Mouse (Mus musculus): ENCODE data around the gene Kirrel3. TPM values are rescaled to one million over a fixed set of nuclear protein-coding genes. Genes with fewer than 3 reads are reported as not detected.

Gene Kirrel3
- polyA plus RNA-seq, 1 experiment from 2014 or later = 5.3 TPM

DNA sequence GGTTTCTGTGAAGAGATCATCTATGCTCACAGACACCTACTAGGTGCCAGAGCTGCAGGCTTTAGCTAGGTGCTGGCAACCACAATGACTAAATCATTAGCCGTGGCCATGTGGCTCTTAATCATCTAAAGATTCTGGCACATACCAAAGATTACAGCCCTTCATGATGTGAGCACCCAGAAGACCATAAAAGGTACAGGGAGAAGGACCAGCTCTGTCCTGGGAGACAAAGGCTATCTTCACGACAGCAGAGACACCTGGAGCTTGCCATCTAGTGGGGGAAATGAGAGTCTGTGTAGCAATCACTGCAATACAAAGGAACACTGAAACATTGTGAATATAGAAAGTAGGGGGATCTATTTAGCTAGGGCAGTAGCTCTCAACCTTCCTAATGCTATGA lies 262.3 kb downstream of the Kirrel3 start:
- no peaks in the 10 kb centered on the region for H3K9me3 ChIP-seq (ENCODE audit: control insufficient read depth, low read length)
- DNase-seq (ENCODE audit: low spot score) = no peak
- ATAC-seq (replicated peaks; ENCODE audit: low FRiP score) = no peak
- no peaks in the 10 kb centered on the region for H3K4me1 ChIP-seq (replicated peaks; ENCODE audit: control insufficient read depth, insufficient read depth, low read length)
- WGBS = 45% methylated on average over 2 of the region's 2 CpGs
- no peaks in the 10 kb centered on the region for H3K36me3 ChIP-seq (ENCODE audit: control insufficient read depth, insufficient read depth, low read length)
- H3K27me3 ChIP-seq (ENCODE audit: control insufficient read depth, insufficient read depth, low read length) = no peaks in the 10 kb centered on the region
- H3K27ac ChIP-seq (ENCODE audit: low read depth, low read length) = no peak overlapping the region
- H3K9ac ChIP-seq (ENCODE audit: low read length) = no peak overlapping the region
- no peak overlapping the region for H3K4me3 ChIP-seq (ENCODE audit: low read depth, low read length)
- no peak overlapping the region for H3K4me2 ChIP-seq (ENCODE audit: low read depth, low read length, severe bottlenecking)

DNA sequence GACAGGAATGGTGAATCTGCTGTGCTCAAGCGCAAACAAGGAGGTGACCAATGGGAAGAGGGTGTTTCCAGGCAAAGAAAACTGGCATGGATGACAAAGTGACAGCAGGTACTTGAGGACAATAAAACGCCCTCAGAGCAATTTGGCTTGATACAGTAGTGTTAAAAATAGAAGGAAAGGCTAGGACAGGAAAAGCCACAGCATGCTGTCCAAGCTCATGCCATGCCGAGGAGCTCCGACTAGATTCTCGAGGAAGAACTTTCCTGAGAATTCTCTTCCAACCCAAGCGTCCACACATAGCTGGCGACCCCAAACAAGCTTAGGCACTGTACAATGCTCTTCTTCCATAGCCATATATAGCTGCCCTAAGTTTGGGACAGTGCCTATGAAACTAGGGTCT lies 263.5 kb downstream of the Kirrel3 start:
- no peak for ATAC-seq (replicated peaks; ENCODE audit: low FRiP score)
- Histone ChIP-seq H3K27me3 (ENCODE audit: control insufficient read depth, insufficient read depth, low read length) (no peaks in the 10 kb centered on the region), H3K4me3 (ENCODE audit: low read depth, low read length) (no peak overlapping the region), H3K4me2 (ENCODE audit: low read depth, low read length, severe bottlenecking) (no peak overlapping the region), H3K9ac (ENCODE audit: low read length) (no peak overlapping the region), H3K27ac (ENCODE audit: low read depth, low read length) (no peak overlapping the region), H3K9me3 (ENCODE audit: control insufficient read depth, low read length) (no peaks in the 10 kb centered on the region), H3K36me3 (ENCODE audit: control insufficient read depth, insufficient read depth, low read length) (no peaks in the 10 kb centered on the region), H3K4me1 (replicated peaks; ENCODE audit: control insufficient read depth, insufficient read depth, low read length) (no peaks in the 10 kb centered on the region)
- no peak for DNase-seq (ENCODE audit: low spot score)
- WGBS = 88% methylated on average over 7 of the region's 7 CpGs

DNA sequence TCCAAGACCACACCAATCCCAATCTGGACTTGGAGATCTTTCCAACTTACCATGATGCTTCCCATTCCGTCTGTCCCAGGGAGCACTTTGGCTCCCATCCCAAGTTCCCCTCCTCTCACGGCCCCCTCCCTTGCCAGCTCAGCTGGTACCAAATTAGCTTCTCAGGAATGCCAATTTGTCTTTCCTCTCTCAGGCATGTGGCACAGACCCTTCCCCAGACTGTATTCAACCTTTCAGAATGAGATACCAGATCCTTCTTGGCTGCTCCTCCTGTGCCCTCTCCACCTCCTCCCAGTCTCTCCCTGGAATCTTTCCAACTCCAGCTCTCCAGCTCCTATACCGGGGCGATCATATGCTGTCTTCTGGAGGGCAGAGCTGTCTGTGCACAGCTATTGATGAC lies 264.2 kb downstream of the Kirrel3 start:
- H3K4me3 ChIP-seq (ENCODE audit: low read depth, low read length) = no peak overlapping the region
- no peaks in the 10 kb centered on the region for H3K9me3 ChIP-seq (ENCODE audit: control insufficient read depth, low read length)
- ATAC-seq (replicated peaks; ENCODE audit: low FRiP score) = no peak
- H3K27me3 ChIP-seq (ENCODE audit: control insufficient read depth, insufficient read depth, low read length) = no peaks in the 10 kb centered on the region
- H3K9ac ChIP-seq (ENCODE audit: low read length) = no peak overlapping the region
- 0 out of 2 replicates have a peak, but pooled peaks cover 2% of the 10 kb centered on the region for H3K4me1 ChIP-seq (replicated peaks; ENCODE audit: control insufficient read depth, insufficient read depth, low read length)
- no peaks in the 10 kb centered on the region for H3K36me3 ChIP-seq (ENCODE audit: control insufficient read depth, insufficient read depth, low read length)
- 75% methylated on average over 4 of the region's 4 CpGs for WGBS
- no peak for DNase-seq (ENCODE audit: low spot score)
- no peak overlapping the region for H3K4me2 ChIP-seq (ENCODE audit: low read depth, low read length, severe bottlenecking)
- H3K27ac ChIP-seq (ENCODE audit: low read depth, low read length) = no peak overlapping the region

DNA sequence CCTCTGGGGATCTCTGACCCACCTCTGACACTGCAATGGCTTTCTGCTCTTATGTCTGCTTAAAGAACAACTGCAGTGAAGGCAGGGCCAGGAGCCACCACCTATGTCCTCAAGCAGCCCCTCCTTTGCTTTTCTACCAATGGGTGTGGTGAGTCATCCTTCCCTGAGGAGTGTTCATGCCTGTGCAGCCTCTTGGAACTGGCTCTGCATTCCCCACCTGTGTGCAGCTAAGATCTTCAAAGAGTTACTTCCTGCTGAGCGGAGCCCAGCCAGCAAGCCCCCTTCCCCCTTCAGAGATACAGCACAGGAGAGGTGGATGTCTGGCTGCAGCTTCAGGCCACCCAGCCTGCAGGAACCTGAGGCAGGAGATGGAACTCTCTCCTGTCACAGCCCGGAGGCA lies 265.2 kb downstream of the Kirrel3 start:
- Histone ChIP-seq H3K27ac (ENCODE audit: low read depth, low read length) (no peak overlapping the region), H3K4me2 (ENCODE audit: low read depth, low read length, severe bottlenecking) (no peak overlapping the region), H3K4me1 (replicated peaks; ENCODE audit: control insufficient read depth, insufficient read depth, low read length) (0 out of 2 replicates have a peak, but pooled peaks cover 2% of the 10 kb centered on the region), H3K4me3 (ENCODE audit: low read depth, low read length) (no peak overlapping the region), H3K9me3 (ENCODE audit: control insufficient read depth, low read length) (no peaks in the 10 kb centered on the region), H3K9ac (ENCODE audit: low read length) (no peak overlapping the region), H3K27me3 (ENCODE audit: control insufficient read depth, insufficient read depth, low read length) (no peaks in the 10 kb centered on the region), H3K36me3 (ENCODE audit: control insufficient read depth, insufficient read depth, low read length) (no peaks in the 10 kb centered on the region)
- ATAC-seq (replicated peaks; ENCODE audit: low FRiP score) = no peak
- WGBS = 51% methylated on average over 2 of the region's 2 CpGs
- DNase-seq (ENCODE audit: low spot score) = no peak

DNA sequence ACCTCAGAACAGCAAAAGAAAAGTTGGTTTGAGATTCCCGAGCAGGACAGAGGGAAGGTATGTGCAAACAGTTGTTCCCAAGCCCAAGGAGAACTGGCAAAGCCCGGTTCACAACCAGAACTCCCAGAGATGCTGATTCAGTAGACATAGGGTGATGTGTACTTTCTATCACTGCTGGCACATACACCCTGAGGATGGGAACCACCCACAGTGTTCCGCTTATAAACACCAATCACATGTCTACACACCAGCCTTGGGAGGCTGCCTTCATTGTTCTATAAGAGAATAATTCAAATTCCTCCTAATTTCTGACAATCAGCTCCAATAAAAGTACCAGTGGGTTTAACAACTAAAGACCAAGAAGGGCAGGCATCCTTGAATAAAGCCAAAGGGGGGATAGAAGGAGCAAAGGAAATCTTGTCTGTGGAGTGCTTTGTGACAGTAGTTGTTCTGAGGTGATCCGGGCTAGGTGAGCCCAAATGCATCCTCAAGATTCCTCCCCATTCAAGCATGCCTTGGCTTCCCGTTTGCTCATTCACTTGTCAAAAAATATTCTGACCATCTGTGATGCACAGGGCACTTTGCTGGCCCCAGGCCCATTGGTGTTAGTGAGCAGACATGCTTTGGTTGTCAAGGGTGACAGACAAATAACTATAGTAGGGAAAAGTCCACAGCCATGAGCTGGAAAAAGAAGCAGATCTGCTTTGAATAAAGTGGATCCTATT lies 266.5 kb downstream of the Kirrel3 start:
- Histone ChIP-seq H3K9ac (ENCODE audit: low read length) (no peak overlapping the region), H3K4me2 (ENCODE audit: low read depth, low read length, severe bottlenecking) (no peak overlapping the region), H3K36me3 (ENCODE audit: control insufficient read depth, insufficient read depth, low read length) (no peaks in the 10 kb centered on the region), H3K9me3 (ENCODE audit: control insufficient read depth, low read length) (no peaks in the 10 kb centered on the region), H3K4me1 (replicated peaks; ENCODE audit: control insufficient read depth, insufficient read depth, low read length) (0 out of 2 replicates have a peak, but pooled peaks cover 2% of the 10 kb centered on the region), H3K27me3 (ENCODE audit: control insufficient read depth, insufficient read depth, low read length) (no peaks in the 10 kb centered on the region), H3K27ac (ENCODE audit: low read depth, low read length) (no peak overlapping the region), H3K4me3 (ENCODE audit: low read depth, low read length) (no peak overlapping the region)
- 83% methylated on average over 5 of the region's 5 CpGs for whole genome bisulfite sequencing
- DNase-seq (ENCODE audit: low spot score) (no peak), ATAC-seq (replicated peaks; ENCODE audit: low FRiP score) (no peak)

DNA sequence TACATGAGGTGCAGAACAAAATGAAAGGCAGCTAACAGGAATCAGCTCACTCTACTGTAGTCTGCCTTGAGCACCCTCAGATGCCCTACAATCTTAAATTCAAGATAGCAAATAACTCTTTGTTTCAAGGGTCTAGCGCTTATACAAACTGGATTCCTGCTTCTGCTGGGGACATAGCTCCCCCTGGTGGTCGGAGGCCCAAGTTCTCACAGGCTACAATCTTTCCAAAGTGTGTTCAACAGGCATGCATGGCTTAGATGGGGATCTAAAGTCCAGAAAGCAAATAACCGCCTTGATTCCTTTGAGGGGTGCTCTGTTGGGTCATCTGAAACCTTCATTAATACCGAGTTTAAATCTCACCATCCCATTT lies 267.1 kb downstream of the Kirrel3 start:
- no peak overlapping the region for H3K4me2 ChIP-seq (ENCODE audit: low read depth, low read length, severe bottlenecking)
- no peak for ATAC-seq (replicated peaks; ENCODE audit: low FRiP score)
- H3K36me3 ChIP-seq (ENCODE audit: control insufficient read depth, insufficient read depth, low read length) = no peaks in the 10 kb centered on the region
- H3K4me3 ChIP-seq (ENCODE audit: low read depth, low read length) = no peak overlapping the region
- 0 out of 2 replicates have a peak, but pooled peaks cover 2% of the 10 kb centered on the region for H3K4me1 ChIP-seq (replicated peaks; ENCODE audit: control insufficient read depth, insufficient read depth, low read length)
- no peaks in the 10 kb centered on the region for H3K27me3 ChIP-seq (ENCODE audit: control insufficient read depth, insufficient read depth, low read length)
- no peaks in the 10 kb centered on the region for H3K9me3 ChIP-seq (ENCODE audit: control insufficient read depth, low read length)
- no peak overlapping the region for H3K9ac ChIP-seq (ENCODE audit: low read length)
- 41% methylated on average over 4 of the region's 4 CpGs for WGBS
- peak; percentile 86 for DNase-seq (ENCODE audit: low spot score)
- H3K27ac ChIP-seq (ENCODE audit: low read depth, low read length) = no peak overlapping the region

DNA sequence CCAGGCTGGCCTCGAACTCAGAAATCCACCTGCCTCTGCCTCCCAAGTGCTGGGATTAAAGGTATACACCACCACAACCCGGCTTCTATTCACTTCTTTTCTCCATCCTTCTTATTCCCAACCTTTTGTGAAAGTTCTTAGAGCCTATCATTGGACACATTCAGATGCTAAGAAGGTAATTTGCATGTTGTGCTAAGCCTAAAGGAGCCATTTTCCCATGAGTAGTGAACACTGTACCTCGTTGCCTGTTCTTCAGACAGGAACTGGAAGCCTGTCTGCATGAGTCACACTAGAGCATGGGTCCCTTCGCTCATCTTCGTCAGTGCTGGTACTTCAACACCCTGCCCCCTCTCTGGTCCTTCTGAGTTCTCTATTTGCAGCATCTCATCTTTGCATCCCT lies 268.2 kb downstream of the Kirrel3 start:
- Histone ChIP-seq H3K27me3 (ENCODE audit: control insufficient read depth, insufficient read depth, low read length) (no peaks in the 10 kb centered on the region), H3K4me3 (ENCODE audit: low read depth, low read length) (no peak overlapping the region), H3K9ac (ENCODE audit: low read length) (no peak overlapping the region), H3K4me2 (ENCODE audit: low read depth, low read length, severe bottlenecking) (no peak overlapping the region), H3K27ac (ENCODE audit: low read depth, low read length) (no peak overlapping the region), H3K36me3 (ENCODE audit: control insufficient read depth, insufficient read depth, low read length) (no peaks in the 10 kb centered on the region), H3K9me3 (ENCODE audit: control insufficient read depth, low read length) (no peaks in the 10 kb centered on the region), H3K4me1 (replicated peaks; ENCODE audit: control insufficient read depth, insufficient read depth, low read length) (0 out of 2 replicates have a peak, but pooled peaks cover 2% of the 10 kb centered on the region)
- WGBS = 66% methylated on average over 5 of the region's 5 CpGs
- no peak for DNase-seq (ENCODE audit: low spot score)
- ATAC-seq (replicated peaks; ENCODE audit: low FRiP score) = no peak

DNA sequence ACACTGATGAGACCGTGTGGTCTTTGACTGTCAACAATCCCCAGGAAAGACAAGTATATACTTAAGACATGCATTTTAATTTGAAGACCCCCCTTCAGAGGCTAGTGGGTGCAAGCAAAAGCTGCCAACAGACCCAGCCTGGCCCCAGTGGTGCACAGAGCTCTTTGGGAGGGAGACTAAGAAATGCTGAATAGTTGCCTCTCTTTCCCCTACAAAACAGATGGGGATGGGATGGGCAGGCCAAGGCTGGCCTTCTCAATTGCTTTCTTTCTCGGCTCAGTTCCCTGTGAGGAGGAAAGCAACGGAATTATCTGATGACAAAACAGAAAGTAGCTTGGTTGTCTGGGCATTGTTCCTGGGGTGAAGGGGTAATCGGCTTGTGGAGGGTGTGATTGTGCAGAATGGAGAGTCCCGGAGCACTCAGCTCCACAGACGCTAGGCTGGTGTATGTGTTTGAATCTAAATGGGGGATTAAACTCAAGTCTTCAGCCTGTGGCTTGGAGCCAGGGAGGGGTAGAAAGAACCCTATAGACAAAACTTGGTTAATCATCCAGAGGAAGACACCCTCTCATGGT lies 268.9 kb downstream of the Kirrel3 start:
- ATAC-seq (replicated peaks; ENCODE audit: low FRiP score) (peak; percentile 66; the same call in 1 of the 2 replicates), DNase-seq (ENCODE audit: low spot score) (no peak)
- 25% methylated on average over 6 of the region's 6 CpGs for WGBS
- Histone ChIP-seq H3K4me1 (replicated peaks; ENCODE audit: control insufficient read depth, insufficient read depth, low read length) (0 out of 2 replicates have a peak, but pooled peaks cover 2% of the 10 kb centered on the region), H3K27me3 (ENCODE audit: control insufficient read depth, insufficient read depth, low read length) (no peaks in the 10 kb centered on the region), H3K36me3 (ENCODE audit: control insufficient read depth, insufficient read depth, low read length) (no peaks in the 10 kb centered on the region), H3K27ac (ENCODE audit: low read depth, low read length) (no peak overlapping the region), H3K4me3 (ENCODE audit: low read depth, low read length) (no peak overlapping the region), H3K9ac (ENCODE audit: low read length) (no peak overlapping the region), H3K4me2 (ENCODE audit: low read depth, low read length, severe bottlenecking) (no peak overlapping the region), H3K9me3 (ENCODE audit: control insufficient read depth, low read length) (no peaks in the 10 kb centered on the region)

DNA sequence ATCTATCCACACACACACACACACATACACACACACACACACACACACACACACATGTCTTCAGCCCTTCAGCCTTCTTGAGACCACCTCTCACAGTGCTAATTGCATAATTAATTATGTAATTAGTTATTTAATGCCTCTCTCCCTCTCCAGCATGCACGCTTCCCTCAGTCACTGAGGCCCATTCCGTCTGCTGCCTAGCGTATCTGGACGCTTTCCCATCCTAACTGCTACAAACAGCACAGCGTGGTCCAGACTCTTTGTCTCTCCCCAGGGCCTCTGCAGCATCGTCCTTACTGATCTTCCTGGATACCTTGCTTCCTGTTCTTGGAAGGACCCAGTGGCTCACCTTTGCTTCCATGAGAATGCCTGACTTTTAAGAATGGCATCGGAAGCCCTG lies 270.4 kb downstream of the Kirrel3 start:
- no peak for ATAC-seq (replicated peaks; ENCODE audit: low FRiP score)

More for the DNA sequence above, 270.4 kb downstream of the Kirrel3 start:
- Histone ChIP-seq H3K9me3 (ENCODE audit: control insufficient read depth, low read length) (no peaks in the 10 kb centered on the region), H3K4me3 (ENCODE audit: low read depth, low read length) (no peak overlapping the region), H3K4me2 (ENCODE audit: low read depth, low read length, severe bottlenecking) (no peak overlapping the region), H3K4me1 (replicated peaks; ENCODE audit: control insufficient read depth, insufficient read depth, low read length) (0 out of 2 replicates have a peak, but pooled peaks cover 2% of the 10 kb centered on the region), H3K27me3 (ENCODE audit: control insufficient read depth, insufficient read depth, low read length) (no peaks in the 10 kb centered on the region), H3K27ac (ENCODE audit: low read depth, low read length) (no peak overlapping the region), H3K9ac (ENCODE audit: low read length) (no peak overlapping the region), H3K36me3 (ENCODE audit: control insufficient read depth, insufficient read depth, low read length) (no peaks in the 10 kb centered on the region)
- no peak for DNase-seq (ENCODE audit: low spot score)
- WGBS = 81% methylated on average over 7 of the region's 7 CpGs
